Mouse (Mus musculus): ENCODE measurements around the gene Mylk4.

The Mylk4 gene

GRCm38 (mm10) chr13:32795166-32795565 is 11.4 kb upstream of the Mylk4 start:
- no peak for DNase-seq

- DNase-seq, result no peak
Observed at GRCm38 (mm10) chr13:32794619-32795018, 10.9 kb upstream of the Mylk4 start.

GRCm38 (mm10) chr13:32789781-32790180 is 6.0 kb upstream of the Mylk4 start:
- DNase-seq, result no peak

GRCm38 (mm10) chr13:32787584-32787983 is 3.8 kb upstream of the Mylk4 start:
- DNase-seq, result no peak

DNA sequence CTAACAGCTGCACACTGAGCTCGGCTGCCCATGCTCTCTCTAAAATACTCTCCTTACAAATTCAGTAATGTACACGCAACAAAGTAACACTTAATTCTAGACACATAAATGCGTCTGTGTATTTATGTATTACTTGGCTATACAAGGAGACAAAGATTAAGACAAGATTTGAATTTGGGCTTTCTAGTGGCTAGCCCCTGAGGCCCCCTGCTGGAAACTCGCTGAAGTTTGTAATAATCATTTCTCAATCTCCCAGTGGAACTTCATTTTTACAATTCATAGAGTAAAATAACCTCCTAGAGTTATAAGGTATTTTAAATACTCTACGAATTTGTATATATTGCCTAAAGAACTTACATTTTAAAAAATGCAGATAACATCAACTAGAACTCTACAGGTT is 699 bp downstream of the Mylk4 start:
- DNase-seq, result no peak

GRCm38 (mm10) chr13:32778861-32779260 is 4.9 kb downstream of the Mylk4 start:
- no peak for DNase-seq

- DNase-seq, result no peak
Observed at GRCm38 (mm10) chr13:32776350-32776749, 7.4 kb downstream of the Mylk4 start.

DNA sequence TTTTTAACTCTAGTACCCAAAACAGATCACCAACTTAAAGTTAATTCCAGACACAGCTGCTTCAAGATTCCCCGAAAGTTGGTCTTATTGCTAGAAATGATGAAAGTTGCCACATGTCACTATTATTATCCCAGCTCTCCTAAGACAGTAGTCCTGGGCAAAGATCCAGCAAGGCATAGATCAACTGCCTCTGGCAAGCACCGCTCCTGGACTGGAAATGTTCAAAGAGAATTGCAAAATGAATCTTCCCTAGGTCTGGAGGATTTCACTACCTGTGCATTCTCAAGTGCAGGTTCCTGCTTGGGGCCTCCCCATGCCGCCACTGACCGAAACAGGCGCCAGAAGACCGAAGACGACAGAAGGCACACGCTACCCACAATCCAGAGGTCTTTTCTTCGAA is 7.9 kb downstream of the Mylk4 start:
- peak; percentile 14 for DNase-seq

DNA sequence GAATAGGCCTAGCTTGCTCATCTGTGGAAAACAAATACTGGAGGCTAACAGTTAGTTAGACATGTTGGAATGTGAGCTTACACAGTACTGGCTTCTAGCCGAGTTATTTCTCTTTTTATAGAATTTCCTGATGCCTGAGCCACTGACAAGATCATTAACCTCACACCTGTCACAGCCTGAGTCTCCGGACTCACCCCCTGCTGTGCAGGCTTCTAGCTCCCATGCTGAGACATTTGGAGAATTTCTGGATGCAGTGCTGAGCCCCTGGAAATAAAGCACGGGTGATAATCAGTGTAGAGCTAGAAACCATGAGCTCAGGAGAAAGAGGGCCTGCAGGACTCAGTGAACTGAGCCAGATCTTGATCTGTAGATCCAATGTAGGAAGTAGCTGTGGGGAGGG is 13.8 kb downstream of the Mylk4 start:
- no peak for DNase-seq

DNA sequence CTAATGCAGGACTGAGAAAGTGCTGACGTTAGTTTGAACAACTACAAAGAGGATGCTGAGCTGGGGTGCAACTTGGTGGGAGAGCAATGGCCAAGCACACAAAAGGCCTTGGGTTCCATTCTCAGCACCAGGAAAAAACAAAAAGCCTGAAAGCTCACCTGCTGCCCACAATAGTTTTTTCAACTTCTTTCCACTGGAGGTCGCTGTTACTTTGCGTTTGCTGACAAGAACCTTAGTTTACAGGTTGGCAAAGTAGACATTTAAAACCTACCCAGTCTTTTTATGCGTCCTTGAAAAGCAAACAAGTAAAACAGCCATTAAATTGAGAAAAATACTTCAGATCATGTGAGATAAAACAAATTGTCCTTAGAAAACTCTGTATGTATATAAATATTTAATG is 15.7 kb downstream of the Mylk4 start:
- DNase-seq, result peak; percentile 62

- DNase-seq, result peak; percentile 27
Observed at GRCm38 (mm10) chr13:32764448-32764847, 19.3 kb downstream of the Mylk4 start.

- DNase-seq, result peak; percentile 59
Observed at GRCm38 (mm10) chr13:32763141-32763540, 20.6 kb downstream of the Mylk4 start.

GRCm38 (mm10) chr13:32760795-32761194 is 23.0 kb downstream of the Mylk4 start:
- DNase-seq, result no peak

DNA sequence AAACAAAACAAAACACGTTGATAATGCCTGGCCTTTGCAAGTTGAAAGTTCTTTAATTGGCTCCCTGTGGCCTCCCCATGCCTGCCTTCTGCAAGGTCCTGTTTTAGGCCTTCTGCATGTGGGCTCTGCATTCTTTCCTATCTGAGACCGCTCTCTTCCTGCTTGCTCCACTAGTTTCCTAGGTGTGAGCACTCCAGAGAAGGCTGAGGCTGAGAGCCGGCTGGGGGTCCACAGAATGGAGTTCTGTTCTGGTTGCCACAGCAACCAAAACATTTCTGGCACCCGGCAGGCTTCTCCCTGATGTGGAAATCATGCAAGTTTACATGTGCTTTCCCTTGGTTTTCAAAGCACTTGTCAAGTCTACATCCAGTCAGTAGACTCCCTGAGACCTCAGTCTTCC is 24.7 kb downstream of the Mylk4 start:
- DNase-seq, result no peak

DNA sequence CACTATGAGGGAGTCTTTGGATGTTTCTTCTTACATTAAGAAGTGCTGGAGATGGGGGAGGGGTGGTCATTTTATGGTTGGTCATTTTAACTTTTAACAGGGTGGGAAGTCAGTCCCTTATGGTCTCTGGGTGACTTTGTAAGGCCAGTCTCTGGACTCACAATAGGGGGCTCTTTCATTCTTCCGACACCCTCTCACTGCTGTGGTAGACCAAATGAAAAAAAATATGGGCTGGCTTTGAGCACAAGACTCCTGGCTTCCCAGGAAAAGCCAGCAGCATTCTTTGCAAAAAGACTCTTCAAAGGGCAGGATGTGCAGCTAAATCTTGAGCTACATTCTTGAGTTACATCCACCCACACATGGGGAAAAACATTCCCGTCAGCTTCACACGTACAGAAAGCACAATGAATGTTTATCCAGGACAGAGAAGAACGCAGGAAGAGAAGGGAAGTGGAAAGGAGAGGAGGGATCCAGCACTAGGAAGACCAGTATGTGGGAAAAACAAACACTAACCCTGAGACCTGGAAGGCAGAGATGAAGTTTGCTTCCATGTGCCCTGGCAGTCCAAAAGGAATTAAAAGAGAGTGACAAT is 31.6 kb downstream of the Mylk4 start:
- DNase-seq, result no peak

- no peak for DNase-seq
Observed at GRCm38 (mm10) chr13:32750507-32750906, 33.2 kb downstream of the Mylk4 start.

GRCm38 (mm10) chr13:32748421-32748820 is 35.3 kb downstream of the Mylk4 start:
- DNase-seq, result no peak

GRCm38 (mm10) chr13:32741161-32741560 is 42.6 kb downstream of the Mylk4 start:
- no peak for DNase-seq

DNA sequence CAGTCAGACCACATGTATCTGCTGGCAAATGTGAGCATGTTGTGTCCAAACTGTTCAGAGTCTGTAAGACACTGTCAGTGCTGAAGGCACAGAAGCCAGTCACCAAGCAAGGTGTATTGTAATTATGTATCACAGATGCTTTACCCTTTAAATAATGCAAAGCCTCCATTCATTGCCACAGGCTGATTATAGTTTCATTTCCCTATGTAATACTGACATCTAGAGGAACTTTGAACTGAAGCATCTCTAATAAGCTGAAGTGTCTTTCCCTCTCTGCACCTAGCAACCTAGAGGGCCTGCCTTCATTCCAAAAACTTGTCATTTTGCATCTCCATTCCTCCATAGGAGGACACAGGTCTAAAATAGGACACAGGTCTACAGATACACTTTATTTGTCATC is 52.5 kb downstream of the Mylk4 start:
- no peak for DNase-seq

DNA sequence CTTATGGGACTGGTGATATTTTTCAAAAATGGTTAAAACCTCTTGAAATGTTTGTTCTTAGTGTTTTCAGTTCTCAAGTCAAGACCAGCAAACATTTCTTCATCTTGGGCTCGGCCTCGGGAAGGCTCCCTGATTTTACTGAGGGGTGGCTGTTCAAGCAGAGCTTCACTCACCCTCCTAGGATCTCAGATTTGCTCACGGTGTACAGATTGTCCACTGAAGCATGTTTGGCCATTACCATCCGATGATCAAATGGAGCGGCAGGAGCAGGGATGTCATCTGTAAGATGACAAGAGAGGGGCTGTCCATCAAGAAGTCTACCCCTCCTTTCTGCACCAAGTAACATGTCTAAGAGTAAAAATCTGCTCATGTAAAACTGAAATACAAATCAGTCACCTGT is 59.1 kb downstream of the Mylk4 start:
- DNase-seq, result no peak

DNA sequence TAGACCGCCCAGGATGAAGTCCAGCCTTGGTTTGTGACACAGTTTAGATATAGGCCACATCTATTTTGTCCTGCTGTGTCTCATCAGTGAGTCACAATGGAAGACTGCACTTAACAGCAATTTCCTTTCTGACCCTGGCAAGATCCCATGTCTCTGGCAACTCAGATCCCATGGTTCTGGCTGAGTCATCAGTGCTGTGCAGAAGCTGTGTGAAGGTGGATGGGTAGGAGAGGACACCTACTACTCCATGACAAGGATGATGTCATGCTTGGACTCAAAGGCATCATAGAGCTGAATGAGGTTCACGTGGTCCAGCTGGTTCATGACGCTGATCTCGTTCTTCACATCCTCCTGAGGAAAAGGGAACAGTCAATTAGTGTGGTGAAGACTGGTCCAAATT is 62.0 kb downstream of the Mylk4 start:
- DNase-seq, result no peak

- no peak for DNase-seq
Observed at GRCm38 (mm10) chr13:32719284-32719683, 64.5 kb downstream of the Mylk4 start.

DNA sequence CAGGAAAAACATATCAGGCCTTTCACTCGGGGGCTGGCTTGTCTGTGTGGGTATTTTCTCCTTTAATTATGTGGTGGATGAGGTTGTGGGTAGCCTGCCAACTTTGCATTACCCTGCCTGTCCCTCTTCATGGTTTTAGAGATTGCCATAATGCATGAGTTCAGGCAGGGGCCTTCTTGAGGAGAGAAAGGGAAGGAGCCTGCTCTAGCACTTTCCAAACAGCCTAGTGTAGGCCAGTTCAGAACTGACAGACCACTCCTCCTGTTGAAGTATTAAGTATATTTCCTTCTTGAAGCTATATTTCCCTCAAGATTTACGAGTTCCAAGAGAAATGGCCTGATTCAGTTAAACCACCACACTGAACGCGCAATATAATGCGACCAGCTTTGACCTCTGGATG is 66.0 kb downstream of the Mylk4 start:
- no peak for DNase-seq

DNA sequence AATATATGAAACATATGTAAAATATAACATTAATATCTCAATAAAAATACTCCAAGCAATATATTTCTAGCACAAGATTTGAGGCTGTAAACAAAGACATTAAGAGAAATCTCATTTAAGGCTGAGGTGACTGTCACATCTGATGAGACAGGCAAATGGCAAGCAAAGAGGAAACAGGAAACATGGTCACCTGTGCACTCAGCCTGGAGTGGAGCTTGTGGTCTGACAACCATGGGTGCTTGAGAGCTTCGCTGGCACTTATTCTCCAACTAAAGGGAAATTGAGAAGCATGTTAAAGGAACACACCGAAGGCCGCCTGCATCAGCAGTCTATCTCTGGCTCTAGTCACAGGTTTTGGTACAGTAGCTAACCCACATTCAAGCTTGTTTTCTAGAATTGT is 71.2 kb downstream of the Mylk4 start:
- no peak for DNase-seq

- DNase-seq, result no peak
Observed at GRCm38 (mm10) chr13:32707894-32708293, 75.9 kb downstream of the Mylk4 start.
